Mouse (Mus musculus): ENCODE data around the gene Atp5b. TPM values are rescaled to one million over a fixed set of nuclear protein-coding genes. Genes with fewer than 3 reads are reported as not detected.
"Not testable (repeated sequence)": the region's sequence is repeated elsewhere in the genome, so short reads cannot be mapped to it uniquely, and the experiment has no call there.

Atp5b gene
- polyA plus RNA-seq, 1 experiment from 2014 or later: 2,035 TPM

- H3K36me3 ChIP-seq (ENCODE audit: control insufficient read depth, insufficient read depth, low read length): peaks cover 87% of the 10 kb centered on the region
- ATAC-seq (ENCODE audit: low FRiP score, low TSS enrichment): no peak
- H3K4me3 ChIP-seq (replicated peaks; ENCODE audit: low read depth, low read length): no peak overlapping the region
- no peak overlapping the region for H3K9ac ChIP-seq (replicated peaks; ENCODE audit: low read length)
- no peak for DNase-seq
- H3K27me3 ChIP-seq (ENCODE audit: control insufficient read depth, insufficient read depth, low read length): no peaks in the 10 kb centered on the region
- no peaks in the 10 kb centered on the region for H3K9me3 ChIP-seq (ENCODE audit: control insufficient read depth, low read length)
- 80% methylated on average over 3 of the region's 3 CpGs for WGBS
- H3K4me2 ChIP-seq (ENCODE audit: low read length): no peak overlapping the region
- no peaks in the 10 kb centered on the region for H3K4me1 ChIP-seq (ENCODE audit: control insufficient read depth, insufficient read depth, low read length)
- no peak overlapping the region for H3K27ac ChIP-seq (replicated peaks; ENCODE audit: low read depth, low read length)
These were observed 39.8 kb upstream of the Atp5b start for GRCm38 (mm10) chr10:128043041-128043835.

DNA sequence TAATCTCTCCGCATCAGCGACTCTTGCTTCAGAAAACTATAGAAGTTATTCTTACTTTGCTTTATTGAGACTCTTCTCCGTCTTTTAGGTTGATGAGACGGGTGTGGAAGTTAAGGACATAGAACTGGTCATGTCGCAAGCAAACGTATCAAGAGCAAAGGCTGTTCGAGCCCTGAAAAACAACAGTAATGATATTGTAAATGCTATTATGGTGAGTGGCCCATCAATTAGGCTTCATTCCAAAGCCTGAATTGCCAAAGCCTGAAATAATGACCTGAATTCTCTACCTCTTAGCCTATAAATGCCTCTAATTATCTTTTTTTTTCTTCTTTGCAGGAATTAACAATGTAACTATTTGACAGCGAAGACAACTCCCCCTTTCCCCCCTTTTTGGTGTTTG lies 34.9 kb upstream of the Atp5b start:
- H3K27ac ChIP-seq (replicated peaks; ENCODE audit: low read depth, low read length): no peak overlapping the region
- H3K4me2 ChIP-seq (ENCODE audit: low read length): no peak overlapping the region
- 96% methylated on average over 8 of the region's 8 CpGs for WGBS
- no peaks in the 10 kb centered on the region for H3K4me1 ChIP-seq (ENCODE audit: control insufficient read depth, insufficient read depth, low read length)
- ATAC-seq (ENCODE audit: low FRiP score, low TSS enrichment) (no peak), DNase-seq (no peak)
- H3K9ac ChIP-seq (replicated peaks; ENCODE audit: low read length): no peak overlapping the region
- no peaks in the 10 kb centered on the region for H3K27me3 ChIP-seq (ENCODE audit: control insufficient read depth, insufficient read depth, low read length)
- H3K36me3 ChIP-seq (ENCODE audit: control insufficient read depth, insufficient read depth, low read length): peaks cover 76% of the 10 kb centered on the region
- no peak overlapping the region for H3K4me3 ChIP-seq (replicated peaks; ENCODE audit: low read depth, low read length)
- H3K9me3 ChIP-seq (ENCODE audit: control insufficient read depth, low read length): no peaks in the 10 kb centered on the region

DNA sequence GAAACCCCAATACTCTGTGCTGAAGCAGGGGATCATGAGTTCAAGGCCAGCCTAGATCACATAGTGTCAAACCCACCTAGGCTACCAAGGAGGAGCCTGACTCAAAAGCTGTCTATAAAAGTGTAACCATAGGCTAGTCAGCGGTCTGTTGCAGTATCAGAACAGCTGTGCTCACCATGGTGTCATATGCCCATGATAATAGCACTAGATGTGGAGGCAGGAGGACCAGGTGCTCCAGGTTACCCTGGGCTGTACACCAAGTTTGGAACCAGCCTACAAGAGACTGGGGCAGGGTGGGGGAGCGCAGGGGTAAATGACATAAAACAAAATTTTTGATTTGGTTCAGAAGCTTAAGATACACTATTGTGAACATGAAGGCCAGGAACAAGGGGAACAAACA lies 33.3 kb upstream of the Atp5b start:
- no peaks in the 10 kb centered on the region for H3K9me3 ChIP-seq (ENCODE audit: control insufficient read depth, low read length)
- H3K4me2 ChIP-seq (ENCODE audit: low read length): no peak overlapping the region
- no peak overlapping the region for H3K9ac ChIP-seq (replicated peaks; ENCODE audit: low read length)
- no peaks in the 10 kb centered on the region for H3K4me1 ChIP-seq (ENCODE audit: control insufficient read depth, insufficient read depth, low read length)
- peaks cover 60% of the 10 kb centered on the region for H3K36me3 ChIP-seq (ENCODE audit: control insufficient read depth, insufficient read depth, low read length)
- H3K4me3 ChIP-seq (replicated peaks; ENCODE audit: low read depth, low read length): no peak overlapping the region
- 97% methylated on average over 2 of the region's 2 CpGs for WGBS
- ATAC-seq (ENCODE audit: low FRiP score, low TSS enrichment): no peak
- H3K27me3 ChIP-seq (ENCODE audit: control insufficient read depth, insufficient read depth, low read length): no peaks in the 10 kb centered on the region
- no peak overlapping the region for H3K27ac ChIP-seq (replicated peaks; ENCODE audit: low read depth, low read length)
- DNase-seq: no peak

DNA sequence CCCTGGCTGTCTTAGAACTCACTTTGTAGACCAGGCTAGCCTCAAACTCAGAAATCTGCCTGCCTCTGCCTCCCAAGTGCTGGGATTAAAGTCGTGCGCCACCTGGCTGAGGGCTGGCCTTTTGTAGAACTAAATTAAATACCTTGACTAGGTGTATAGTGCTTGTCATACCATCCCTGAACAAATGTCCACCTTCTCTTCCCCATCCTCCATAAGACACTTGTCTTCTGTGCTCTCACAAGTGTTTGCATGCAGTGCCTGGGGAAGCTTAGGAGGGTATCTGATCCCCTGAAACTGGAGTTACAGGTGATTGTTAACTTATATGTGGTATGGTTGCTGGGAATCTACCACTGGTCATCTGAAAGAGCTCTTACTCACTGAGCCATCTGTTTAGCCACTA lies 32.7 kb upstream of the Atp5b start:
- DNase-seq (no peak), ATAC-seq (ENCODE audit: low FRiP score, low TSS enrichment) (no peak)
- Histone ChIP-seq H3K4me3 (replicated peaks; ENCODE audit: low read depth, low read length) (no peak overlapping the region), H3K4me1 (ENCODE audit: control insufficient read depth, insufficient read depth, low read length) (no peaks in the 10 kb centered on the region), H3K36me3 (ENCODE audit: control insufficient read depth, insufficient read depth, low read length) (peaks cover 55% of the 10 kb centered on the region), H3K27ac (replicated peaks; ENCODE audit: low read depth, low read length) (no peak overlapping the region), H3K9me3 (ENCODE audit: control insufficient read depth, low read length) (no peaks in the 10 kb centered on the region), H3K9ac (replicated peaks; ENCODE audit: low read length) (no peak overlapping the region), H3K4me2 (ENCODE audit: low read length) (no peak overlapping the region), H3K27me3 (ENCODE audit: control insufficient read depth, insufficient read depth, low read length) (no peaks in the 10 kb centered on the region)
- 85% methylated on average over 2 of the region's 2 CpGs for whole genome bisulfite sequencing

DNA sequence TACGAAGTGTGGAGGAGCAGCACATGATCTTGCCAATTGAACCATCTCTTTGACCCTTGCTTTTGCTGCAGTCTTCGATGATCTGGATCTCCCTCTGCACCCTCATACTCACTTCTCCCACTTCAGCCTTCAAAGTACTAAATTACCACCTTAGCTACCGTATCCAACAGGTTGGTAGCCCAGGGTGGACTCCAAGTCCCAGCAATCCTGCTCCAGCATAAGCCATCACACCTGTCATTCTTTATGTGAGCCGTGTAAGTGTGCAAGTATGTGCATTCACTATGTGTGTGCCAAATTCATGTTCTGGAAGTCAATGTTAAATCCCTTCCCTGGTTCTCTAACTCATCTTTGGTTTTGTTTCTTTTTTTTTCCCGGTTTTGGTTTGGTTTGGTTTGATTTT lies 31.5 kb upstream of the Atp5b start:
- ATAC-seq (ENCODE audit: low FRiP score, low TSS enrichment) (no peak), DNase-seq (no peak)
- no peaks in the 10 kb centered on the region for H3K27me3 ChIP-seq (ENCODE audit: control insufficient read depth, insufficient read depth, low read length)
- no peaks in the 10 kb centered on the region for H3K9me3 ChIP-seq (ENCODE audit: control insufficient read depth, low read length)
- H3K4me2 ChIP-seq (ENCODE audit: low read length): no peak overlapping the region
- H3K36me3 ChIP-seq (ENCODE audit: control insufficient read depth, insufficient read depth, low read length): peaks cover 44% of the 10 kb centered on the region
- no peaks in the 10 kb centered on the region for H3K4me1 ChIP-seq (ENCODE audit: control insufficient read depth, insufficient read depth, low read length)
- H3K9ac ChIP-seq (replicated peaks; ENCODE audit: low read length): no peak overlapping the region
- H3K4me3 ChIP-seq (replicated peaks; ENCODE audit: low read depth, low read length): no peak overlapping the region
- H3K27ac ChIP-seq (replicated peaks; ENCODE audit: low read depth, low read length): no peak overlapping the region
- WGBS: 97% methylated on average over 5 of the region's 5 CpGs

DNA sequence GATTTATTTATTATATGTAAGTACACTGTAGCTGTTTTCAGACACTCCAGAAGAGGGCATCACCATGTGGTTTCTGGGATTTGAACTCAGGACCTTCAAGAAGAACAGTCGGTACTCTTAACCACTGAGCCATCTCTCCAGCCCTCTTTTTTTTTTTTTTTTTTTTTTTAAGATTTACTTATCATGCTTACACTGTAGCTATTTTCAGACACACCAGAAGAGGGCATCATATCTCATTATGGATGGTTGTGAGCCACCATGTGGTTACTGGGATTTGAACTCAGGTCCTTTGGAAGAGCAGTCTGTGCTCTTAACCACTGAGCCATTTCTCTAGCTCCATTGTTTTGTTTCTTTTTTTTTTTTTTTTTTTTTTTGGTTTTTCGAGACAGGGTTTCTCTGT lies 30.9 kb upstream of the Atp5b start:
- not testable (repeated sequence) for ATAC-seq (ENCODE audit: low FRiP score, low TSS enrichment); H3K4me2 ChIP-seq (ENCODE audit: low read length); H3K9me3 ChIP-seq (ENCODE audit: control insufficient read depth, low read length); H3K27me3 ChIP-seq (ENCODE audit: control insufficient read depth, insufficient read depth, low read length); H3K9ac ChIP-seq (replicated peaks; ENCODE audit: low read length); DNase-seq; H3K27ac ChIP-seq (replicated peaks; ENCODE audit: low read depth, low read length); H3K4me1 ChIP-seq (ENCODE audit: control insufficient read depth, insufficient read depth, low read length); H3K4me3 ChIP-seq (replicated peaks; ENCODE audit: low read depth, low read length)
- H3K36me3 ChIP-seq (ENCODE audit: control insufficient read depth, insufficient read depth, low read length): peaks cover 40% of the 10 kb centered on the region
- WGBS: 95% methylated on average over 1 of the region's 2 CpGs

DNA sequence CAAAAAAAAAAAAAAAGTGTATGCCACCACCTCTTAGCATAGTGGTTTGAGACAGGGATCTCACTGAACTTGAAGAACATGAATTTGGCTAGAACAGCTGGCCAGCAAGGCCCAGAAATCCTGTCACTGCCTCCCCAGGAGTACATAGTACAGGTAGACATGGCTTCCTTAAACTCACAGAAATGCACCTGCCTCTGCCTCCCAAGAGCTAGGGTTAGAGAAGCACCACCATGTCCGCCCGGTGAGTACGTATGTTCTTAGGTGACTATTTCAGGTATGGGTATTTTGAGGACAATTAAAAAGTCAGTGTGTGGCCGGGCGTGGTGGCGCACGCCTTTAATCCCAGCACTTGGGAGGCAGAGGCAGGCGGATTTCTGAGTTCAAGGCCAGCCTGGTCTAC lies 30.1 kb upstream of the Atp5b start:
- ATAC-seq (ENCODE audit: low FRiP score, low TSS enrichment): no peak
- peaks cover 33% of the 10 kb centered on the region for H3K36me3 ChIP-seq (ENCODE audit: control insufficient read depth, insufficient read depth, low read length)
- WGBS: 93% methylated on average over 8 of the region's 8 CpGs

GRCm38 (mm10) chr10:128058184-128058583 lies 24.9 kb upstream of the Atp5b start:
- no peak for DNase-seq
- Histone ChIP-seq H3K4me2 (ENCODE audit: low read length) (peak overlapping the region; percentile 90), H3K4me3 (replicated peaks; ENCODE audit: low read depth, low read length) (peak overlapping the region; percentile 88), H3K27ac (replicated peaks; ENCODE audit: low read depth, low read length) (peak overlapping the region; percentile 99), H3K9ac (replicated peaks; ENCODE audit: low read length) (peak overlapping the region; percentile 89), H3K4me1 (ENCODE audit: control insufficient read depth, insufficient read depth, low read length) (peaks cover 17% of the 10 kb centered on the region), H3K36me3 (ENCODE audit: control insufficient read depth, insufficient read depth, low read length) (0 out of 2 replicates have a peak, but pooled peaks cover 5% of the 10 kb centered on the region), H3K27me3 (ENCODE audit: control insufficient read depth, insufficient read depth, low read length) (no peaks in the 10 kb centered on the region), H3K9me3 (ENCODE audit: control insufficient read depth, low read length) (no peaks in the 10 kb centered on the region)
- ATAC-seq (ENCODE audit: low FRiP score, low TSS enrichment): no peak
- under 1% methylated on average over 18 of the region's 18 CpGs for WGBS

More for the DNA sequence above, 30.1 kb upstream of the Atp5b start:
- no peak for DNase-seq
- H3K9ac ChIP-seq (replicated peaks; ENCODE audit: low read length): no peak overlapping the region
- H3K9me3 ChIP-seq (ENCODE audit: control insufficient read depth, low read length): no peaks in the 10 kb centered on the region
- no peaks in the 10 kb centered on the region for H3K27me3 ChIP-seq (ENCODE audit: control insufficient read depth, insufficient read depth, low read length)
- H3K4me1 ChIP-seq (ENCODE audit: control insufficient read depth, insufficient read depth, low read length): peaks cover 6% of the 10 kb centered on the region
- H3K27ac ChIP-seq (replicated peaks; ENCODE audit: low read depth, low read length): no peak overlapping the region
- no peak overlapping the region for H3K4me3 ChIP-seq (replicated peaks; ENCODE audit: low read depth, low read length)
- no peak overlapping the region for H3K4me2 ChIP-seq (ENCODE audit: low read length)

DNA sequence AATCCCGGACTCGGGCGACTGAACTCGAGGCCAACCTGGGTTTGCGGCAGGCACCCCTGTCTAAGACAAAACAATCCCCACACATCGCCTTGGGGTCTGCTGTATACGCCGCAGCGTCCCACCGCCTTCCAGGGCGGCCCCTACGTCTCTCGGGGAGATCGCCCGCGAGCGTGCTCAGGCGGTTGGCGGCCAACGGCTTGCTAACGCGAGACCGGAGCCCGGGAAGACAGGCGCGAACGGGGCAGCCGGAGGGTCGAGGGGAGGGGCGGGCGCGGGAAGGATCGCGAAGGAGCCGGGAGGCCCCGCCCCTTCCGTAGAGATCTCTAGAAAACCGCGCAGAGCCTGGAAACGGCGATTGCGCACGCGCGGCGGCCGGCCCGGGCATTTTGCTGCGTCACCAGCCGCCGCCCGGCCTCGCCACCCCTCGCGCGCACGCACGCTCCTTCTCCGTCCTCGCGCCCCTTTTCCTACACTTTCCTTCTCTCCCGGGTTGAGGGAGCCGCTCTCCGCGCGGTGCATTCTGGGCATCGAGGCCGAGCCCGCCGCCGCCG lies 24.4 kb upstream of the Atp5b start, which contains the start of gene Ptges3:
TSS of gene Ptges3 (plus strand) at position 354 of the 551 bp plus-strand sequence.
- Histone ChIP-seq H3K4me3 (replicated peaks; ENCODE audit: low read depth, low read length) (peak within 1 kb of the TSS; percentile 88), H3K36me3 (ENCODE audit: control insufficient read depth, insufficient read depth, low read length) (0 out of 2 replicates have a peak, but pooled peaks cover 5% of the 10 kb centered on the region), H3K4me2 (ENCODE audit: low read length) (peak within 1 kb of the TSS; percentile 90), H3K27ac (replicated peaks; ENCODE audit: low read depth, low read length) (peak within 1 kb of the TSS; percentile 99), H3K27me3 (ENCODE audit: control insufficient read depth, insufficient read depth, low read length) (no peaks in the 10 kb centered on the region), H3K4me1 (ENCODE audit: control insufficient read depth, insufficient read depth, low read length) (peaks cover 17% of the 10 kb centered on the region), H3K9me3 (ENCODE audit: control insufficient read depth, low read length) (no peaks in the 10 kb centered on the region), H3K9ac (replicated peaks; ENCODE audit: low read length) (peak within 1 kb of the TSS; percentile 89)
- under 1% methylated on average over 72 of the region's 72 CpGs for WGBS
- DNase-seq: peak; percentile 99
- peak; percentile 94 for ATAC-seq (ENCODE audit: low FRiP score, low TSS enrichment)
